Mouse (Mus musculus): ENCODE results near the gene Trib3.
"Not testable (repeated sequence)": the region's sequence is repeated elsewhere in the genome, so short reads cannot be mapped to it uniquely, and the experiment has no call there.

Gene Trib3

DNA sequence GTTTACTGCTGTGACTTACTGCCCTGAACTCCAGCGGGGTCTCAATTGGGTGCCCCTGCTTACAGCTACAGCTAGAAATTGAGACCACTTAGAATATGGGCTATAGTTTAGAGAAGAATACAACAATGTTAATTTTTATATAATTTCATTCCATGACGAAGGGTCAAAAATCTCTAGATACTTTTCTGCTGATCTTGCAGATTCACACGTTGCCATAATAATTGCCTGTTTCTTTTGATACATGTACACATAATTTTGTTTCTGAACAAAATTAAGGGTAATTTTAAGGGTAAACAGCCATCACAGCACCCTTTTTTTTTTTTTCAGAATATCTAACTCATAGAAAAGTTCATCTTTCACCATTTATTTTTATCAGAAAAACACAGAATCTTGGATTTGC is 36.6 kb downstream of the Trib3 start:
- no peak for DNase-seq (ENCODE audit: low spot score)

GRCm38 (mm10) chr2:152305480-152305879 is 38.4 kb downstream of the Trib3 start:
- no peak for DNase-seq (ENCODE audit: low spot score)

DNA sequence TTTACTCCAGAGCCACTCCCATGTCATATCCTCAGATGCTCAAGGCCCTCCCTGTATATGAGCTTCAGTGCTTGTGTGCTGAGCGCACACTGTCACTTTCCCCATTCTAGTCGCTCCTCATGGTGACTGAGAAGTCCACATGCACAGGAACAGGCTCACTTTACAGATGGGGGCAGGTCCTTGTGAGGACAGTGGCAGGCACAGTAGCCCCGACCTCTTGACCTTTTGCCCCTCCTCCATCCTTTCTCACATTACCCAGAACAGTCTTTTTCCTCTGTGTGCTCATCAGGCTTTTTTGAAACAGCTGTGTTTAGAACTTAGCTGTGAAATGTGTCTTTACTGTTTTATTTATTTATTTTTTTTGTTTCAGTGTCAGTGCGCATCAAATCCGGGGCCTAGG is 40.1 kb downstream of the Trib3 start:
- no peak for DNase-seq (ENCODE audit: low spot score)

DNA sequence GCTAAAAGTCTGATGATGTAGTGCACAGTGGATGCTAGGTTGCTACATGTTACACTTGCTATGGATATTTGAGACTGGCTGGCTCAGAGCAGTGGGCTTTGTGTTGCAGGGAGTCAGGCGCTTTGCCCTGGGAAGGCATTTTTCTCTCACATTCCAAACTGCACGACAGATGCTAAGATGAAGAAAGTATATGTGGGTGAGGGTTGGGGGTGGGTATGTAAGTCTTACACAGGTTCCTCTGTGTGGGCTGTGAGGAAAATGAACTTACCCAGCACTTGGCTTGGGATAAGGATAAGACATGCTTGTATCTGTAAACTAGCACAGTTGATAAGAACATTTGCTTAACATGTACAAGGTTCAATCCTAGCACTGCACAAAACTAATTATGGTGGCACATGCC is 41.0 kb downstream of the Trib3 start:
- DNase-seq (ENCODE audit: low spot score): no peak

DNA sequence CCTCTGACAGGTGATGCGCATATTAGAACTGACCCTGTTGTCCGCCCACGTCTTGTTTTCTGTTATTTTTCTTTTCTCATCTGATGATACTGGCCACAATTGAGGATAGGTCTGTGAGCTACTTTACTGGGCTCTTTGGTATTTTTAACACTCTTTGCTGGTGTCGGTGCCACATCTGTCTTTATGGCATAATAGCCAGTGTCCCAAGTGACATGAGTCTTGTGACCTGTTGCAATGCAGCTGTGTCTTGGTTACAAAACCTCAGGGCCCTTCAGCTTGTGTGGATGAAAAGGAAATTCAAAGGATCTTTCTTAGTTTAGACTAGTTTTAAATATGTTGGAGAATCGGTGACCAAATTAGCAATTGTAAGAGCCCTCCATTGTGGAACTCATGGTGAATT is 49.3 kb downstream of the Trib3 start:
- no peak for DNase-seq (ENCODE audit: low spot score)

DNA sequence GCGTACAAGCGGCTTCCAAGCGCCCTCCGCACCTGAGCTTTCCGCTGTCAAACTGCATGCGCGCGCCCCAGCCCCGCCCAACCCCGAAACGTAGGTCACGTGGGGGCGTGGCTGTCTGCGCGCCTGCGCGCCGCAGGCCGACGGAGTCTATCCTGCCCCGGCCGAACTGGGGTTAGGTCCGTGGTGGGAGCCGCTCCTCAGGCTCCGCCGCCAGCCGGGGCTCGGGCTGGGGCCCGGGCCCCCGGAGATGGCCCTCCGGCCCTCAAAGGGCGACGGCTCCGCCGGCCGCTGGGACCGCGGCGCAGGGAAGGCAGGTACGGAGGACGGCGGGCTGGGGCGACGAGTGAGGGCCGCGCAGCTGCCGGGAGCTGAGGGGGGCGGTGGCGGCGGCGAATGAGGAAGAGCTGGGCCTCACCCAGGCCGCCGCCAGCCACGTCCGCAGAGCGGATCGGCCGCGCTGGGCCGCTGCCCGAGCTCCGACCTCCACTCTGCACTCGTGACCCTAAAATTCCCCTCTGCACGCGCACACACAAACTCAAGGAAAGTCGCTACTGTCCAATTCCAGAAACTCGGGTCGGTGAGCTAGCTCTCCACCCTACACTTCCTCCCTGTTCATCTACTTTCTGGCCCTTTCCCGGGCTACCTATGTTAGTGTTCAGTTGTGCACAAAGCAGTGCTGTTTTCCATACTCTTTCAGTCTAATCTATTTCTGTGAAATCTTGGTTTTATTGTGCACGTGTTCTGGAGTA is 49.9 kb downstream of the Trib3 start, which contains the start of gene Tbc1d20:
Tbc1d20 (plus strand) TSS at position 102 of the 749 bp plus-strand sequence.
- DNase-seq (ENCODE audit: low spot score): peak; percentile 92

DNA sequence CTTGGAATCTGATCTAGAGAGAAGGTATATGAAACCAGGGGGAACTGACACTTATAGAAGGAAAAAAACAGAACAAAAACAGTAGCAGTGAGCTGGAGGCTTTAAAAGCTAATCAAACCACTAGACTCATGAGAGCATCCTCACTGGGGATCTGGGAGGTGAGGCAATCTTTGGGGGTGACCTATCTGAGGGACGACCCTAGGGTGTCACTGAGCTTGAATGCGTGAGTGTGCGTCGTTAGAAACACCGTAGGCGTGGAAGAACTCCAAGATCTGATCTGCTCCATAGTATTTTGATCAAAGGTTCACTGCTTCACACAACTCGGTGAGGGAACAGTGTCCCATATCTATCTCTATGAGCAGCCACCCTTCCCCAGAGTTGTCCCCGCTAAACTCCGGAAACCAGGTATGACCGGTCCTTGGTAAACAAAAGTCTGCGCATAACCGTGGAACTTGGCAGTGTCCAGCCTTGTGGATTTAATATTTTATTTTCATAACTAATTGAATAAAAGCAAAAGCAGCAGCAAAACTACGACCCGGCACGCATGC is 50.6 kb downstream of the Trib3 start:
- DNase-seq (ENCODE audit: low spot score): no peak

DNA sequence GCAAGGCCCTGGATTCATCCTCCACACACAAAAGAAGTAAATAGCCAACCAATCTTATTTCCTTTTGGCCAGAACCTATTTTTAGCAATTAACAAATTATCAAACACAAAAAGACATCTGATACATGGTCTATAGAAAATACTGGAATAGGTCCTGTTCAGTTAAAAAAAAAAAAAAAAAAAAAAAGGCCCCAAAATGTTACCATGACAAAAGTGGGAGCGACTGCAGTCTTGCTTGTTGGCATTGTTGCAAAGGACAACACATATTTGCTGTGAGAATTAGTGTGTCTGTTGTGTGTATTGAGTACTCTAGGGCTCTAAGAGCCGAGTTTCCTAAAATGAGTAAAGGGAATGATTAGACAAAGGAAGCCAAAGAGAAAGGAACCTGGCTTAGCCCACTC is 51.4 kb downstream of the Trib3 start:
- DNase-seq (ENCODE audit: low spot score): no peak

- DNase-seq (ENCODE audit: low spot score): not testable (repeated sequence)
Observed at GRCm38 (mm10) chr2:152289623-152290022, 54.2 kb downstream of the Trib3 start.

GRCm38 (mm10) chr2:152288046-152288445 is 55.8 kb downstream of the Trib3 start:
- no peak for DNase-seq (ENCODE audit: low spot score)

- no peak for DNase-seq (ENCODE audit: low spot score)
Observed at GRCm38 (mm10) chr2:152287560-152287959, 56.3 kb downstream of the Trib3 start.

Measured in T-cell, adult 2 months (primary cell).